Mouse (Mus musculus): ENCODE data around the gene Ttc16. TPM values are rescaled to one million over a fixed set of nuclear protein-coding genes. Genes with fewer than 3 reads are reported as not detected.

Gene Ttc16
- polyA plus RNA-seq, 1 experiment from 2014 or later: 0.95 TPM

- no peak for DNase-seq (ENCODE audit: low spot score)
Measured at GRCm38 (mm10) chr2:32749082-32749481, 26.4 kb downstream of the Ttc16 start.

- DNase-seq (ENCODE audit: low spot score): no peak
Measured at GRCm38 (mm10) chr2:32744272-32744982, 31.0 kb downstream of the Ttc16 start.

GRCm38 (mm10) chr2:32742173-32742531 lies 33.3 kb downstream of the Ttc16 start:
- DNase-seq (ENCODE audit: low spot score): no peak

GRCm38 (mm10) chr2:32741273-32742172 lies 33.9 kb downstream of the Ttc16 start:
- no peak for DNase-seq (ENCODE audit: low spot score)

- DNase-seq (ENCODE audit: low spot score): no peak
Measured at GRCm38 (mm10) chr2:32740916-32741272, 34.5 kb downstream of the Ttc16 start, which contains the start of gene 6330409D20Rik. TSS of gene 6330409D20Rik (minus strand) at chr2:32741016.

- DNase-seq (ENCODE audit: low spot score): no peak
Measured at GRCm38 (mm10) chr2:32739311-32739710, 36.1 kb downstream of the Ttc16 start.

GRCm38 (mm10) chr2:32737008-32737407 lies 38.4 kb downstream of the Ttc16 start:
- no peak for DNase-seq (ENCODE audit: low spot score)

- no peak for DNase-seq (ENCODE audit: low spot score)
Measured at GRCm38 (mm10) chr2:32736306-32736829, 39.1 kb downstream of the Ttc16 start.

- DNase-seq (ENCODE audit: low spot score): no peak
Measured at GRCm38 (mm10) chr2:32734933-32735332, 40.5 kb downstream of the Ttc16 start.

GRCm38 (mm10) chr2:32734480-32734879 lies 41.0 kb downstream of the Ttc16 start:
- no peak for DNase-seq (ENCODE audit: low spot score)

GRCm38 (mm10) chr2:32732695-32733094 lies 42.7 kb downstream of the Ttc16 start:
- no peak for DNase-seq (ENCODE audit: low spot score)

GRCm38 (mm10) chr2:32731911-32732310 lies 43.5 kb downstream of the Ttc16 start:
- DNase-seq (ENCODE audit: low spot score): no peak

GRCm38 (mm10) chr2:32730854-32731253 lies 44.6 kb downstream of the Ttc16 start:
- no peak for DNase-seq (ENCODE audit: low spot score)

GRCm38 (mm10) chr2:32729547-32729946 lies 45.9 kb downstream of the Ttc16 start:
- DNase-seq (ENCODE audit: low spot score): no peak

GRCm38 (mm10) chr2:32728463-32728862 lies 47.0 kb downstream of the Ttc16 start:
- DNase-seq (ENCODE audit: low spot score): no peak

- peak; percentile 89 for DNase-seq (ENCODE audit: low spot score)
Measured at GRCm38 (mm10) chr2:32727435-32727834, 48.0 kb downstream of the Ttc16 start.

GRCm38 (mm10) chr2:32724832-32725790 lies 50.3 kb downstream of the Ttc16 start:
- DNase-seq (ENCODE audit: low spot score): peak; percentile 79

- no peak for DNase-seq (ENCODE audit: low spot score)
Measured at GRCm38 (mm10) chr2:32724149-32724548, 51.3 kb downstream of the Ttc16 start.

- no peak for DNase-seq (ENCODE audit: low spot score)
Measured at GRCm38 (mm10) chr2:32722581-32722980, 52.9 kb downstream of the Ttc16 start.

- DNase-seq (ENCODE audit: low spot score): peak; percentile 30
Measured at GRCm38 (mm10) chr2:32722046-32722445, 53.4 kb downstream of the Ttc16 start.

- DNase-seq (ENCODE audit: low spot score): peak; percentile 50
Measured at GRCm38 (mm10) chr2:32720681-32721229, 54.7 kb downstream of the Ttc16 start, which contains the start of gene Sh2d3c. TSS of gene Sh2d3c (plus strand) at chr2:32721055.

Data from thymus, postnatal 0 days (tissue).